Mouse (Mus musculus): ENCODE measurements around the gene Nol9.

DNA sequence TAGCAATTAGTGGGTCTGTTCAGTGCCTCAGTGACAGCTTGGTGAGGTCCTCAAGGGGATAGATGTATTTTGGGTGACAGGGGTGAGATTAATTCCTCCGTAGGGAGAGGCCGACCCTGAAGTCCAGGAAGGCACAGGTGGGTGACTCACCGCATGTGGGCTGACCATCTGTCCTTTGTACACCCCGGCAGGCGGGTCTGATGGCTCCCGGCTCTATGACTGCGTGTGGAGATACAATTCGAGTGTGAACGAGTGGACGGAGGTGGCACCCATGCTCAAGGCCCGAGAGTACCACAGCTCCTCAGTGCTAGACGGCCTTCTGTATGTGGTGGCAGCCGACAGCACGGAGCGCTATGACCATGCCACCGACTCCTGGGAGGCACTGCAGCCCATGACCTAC, 27.0 kb upstream of the Nol9 start:
- TF ChIP-seq CTCF (IDR thresholded peaks at IDR 0.05; ENCODE audit: low read depth) = no peak
- no peak for TF ChIP-seq EP300 (IDR thresholded peaks at IDR 0.05; ENCODE audit: low read depth)
